In genomic region chr5:135527986-135528385, GRCm38 (mm10) we compare ENCODE assay signal across 33 mouse cellular contexts. TPM values are rescaled to one million over a fixed set of nuclear protein-coding genes. Genes with fewer than 3 reads are reported as not detected.
A peak's percentile ranks its signal among the peaks of the same experiment; 100 is the strongest.
DNase-seq lines count a peak whose midpoint lies in the region; ATAC-seq lines count a peak whose summit lies in the region.
"Had no signal": no experiment of that assay in that cellular context is flagged by ENCODE, and none has a peak within 500 bp of the region (broad histone marks: within the 10 kb centered on the region; RNA-seq: fewer than 3 reads in every experiment).

No protein-coding gene starts in this region.

- H3K27me3 ChIP-seq in heart, embryonic 16.5 days (ENCODE audit: control insufficient read depth, insufficient read depth, low read length): no peaks in the 10 kb centered on the region
- H3K27me3 ChIP-seq: CH12.LX; hindbrain, embryonic 13.5 days; limb, embryonic 12.5 days; neural tube, embryonic 15.5 days; Patski had no signal

- 57% methylated on average over 7 of the region's 7 CpGs for WGBS in heart, embryonic 16.5 days

- peak; percentile 18 for DNase-seq in embryo, embryonic 10.5 days (ENCODE audit: low spot score)
- DNase-seq in embryo, embryonic 11 days: no peak
- DNase-seq in heart, postnatal 25 days (ENCODE audit: low spot score): no peak
- peak; percentile 38 for DNase-seq in kidney, postnatal 10 days
- DNase-seq in kidney, adult 11 months: no peak
- no peak for DNase-seq in cerebellum, adult 9-10 months
- DNase-seq: B cell, adult 2 months; cerebellum, adult 18-20 months; cerebellum, postnatal 25 days; forebrain, postnatal 0 days; gastrocnemius, postnatal 36 days; heart, postnatal 14 days; layer of hippocampus, postnatal 36 days; liver, postnatal 0 days; right cerebral cortex, adult 18-20 months; right cerebral cortex, postnatal 4 days; thymus, postnatal 14 days had no signal

- intact Hi-C loops in heart, postnatal 25 days (cut with DNase I): no loop called here

- H3K4me1 ChIP-seq in heart, embryonic 16.5 days (ENCODE audit: control insufficient read depth, insufficient read depth, low read length): peaks cover 42% of the 10 kb centered on the region

- H3K9me3 ChIP-seq in heart, embryonic 16.5 days (replicated peaks; ENCODE audit: control insufficient read depth, low read length): 0 out of 2 replicates have a peak, but pooled peaks cover 3% of the 10 kb centered on the region
- H3K9me3 ChIP-seq: G1E; hindbrain, embryonic 13.5 days; midbrain, embryonic 10.5 days; neural tube, embryonic 15.5 days had no signal

- H3K4me3 ChIP-seq in heart, embryonic 16.5 days (ENCODE audit: low read length): no peak overlapping the region
- H3K4me3 ChIP-seq: hindbrain, embryonic 13.5 days; limb, embryonic 12.5 days; midbrain, embryonic 10.5 days; neural tube, embryonic 15.5 days had no signal

- no peak overlapping the region for H3K4me2 ChIP-seq in heart, embryonic 16.5 days (ENCODE audit: low read depth, low read length)
- H3K4me2 ChIP-seq: hindbrain, embryonic 13.5 days; limb, embryonic 12.5 days; liver, embryonic 11.5 days; neural tube, embryonic 15.5 days had no signal

- no peak overlapping the region for H3K9ac ChIP-seq in heart, embryonic 16.5 days (ENCODE audit: low read length)
- H3K9ac ChIP-seq: forebrain, postnatal 0 days; hindbrain, embryonic 13.5 days; limb, embryonic 12.5 days; liver, postnatal 0 days; neural tube, embryonic 15.5 days had no signal

- no peak for ATAC-seq in heart, embryonic 16.5 days (replicated peaks; ENCODE audit: extremely low read depth, insufficient read depth, low FRiP score)
- ATAC-seq: forebrain, postnatal 0 days; liver, postnatal 0 days; lung, postnatal 0 days; Patski had no signal

- peak overlapping the region; percentile 48; the same call in 1 of the 2 replicates for H3K27ac ChIP-seq in heart, embryonic 16.5 days (ENCODE audit: low read length)
- H3K27ac ChIP-seq: hindbrain, embryonic 13.5 days; limb, embryonic 12.5 days; macrophage; midbrain, embryonic 10.5 days; neural tube, embryonic 15.5 days had no signal

- H3K36me3 ChIP-seq in heart, embryonic 16.5 days (ENCODE audit: control insufficient read depth, insufficient read depth): no peaks in the 10 kb centered on the region
- H3K36me3 ChIP-seq: G1E; hindbrain, embryonic 13.5 days; midbrain, embryonic 10.5 days; neural tube, embryonic 15.5 days had no signal

RNA-seq across cellular contexts. Expression of gene Hip1, which starts 16.9 kb away (rescaled TPM):
- 20.3 and 23.5 TPM in 2 replicates for polyA plus RNA-seq in heart, embryonic 16.5 days (2015; fragmentation: Nextera tagmentation; extraction: Ambion mirVana)
- total RNA-seq in heart, postnatal 25 days (2021): 10 to 100 TPM; 30.0 to 36.0 TPM
- polyA plus RNA-seq: G1E had no signal

RNA-seq across cellular contexts. Expression of gene Ccl26, which starts 35.4 kb away (rescaled TPM):
- not detected in 2 replicates for polyA plus RNA-seq in heart, embryonic 16.5 days (2015; fragmentation: Nextera tagmentation; extraction: Ambion mirVana)
- total RNA-seq in heart, postnatal 25 days (2021): not detected
- total RNA-seq: CH12.LX; forebrain, postnatal 0 days; G1E; gastrocnemius, postnatal 36 days; heart, postnatal 14 days; layer of hippocampus, adult 8-10 months; layer of hippocampus, postnatal 36 days; left cerebral cortex, postnatal 10 days had no signal
- polyA plus RNA-seq: embryonic facial prominence, embryonic 11.5 days; forebrain, embryonic 11.5 days; forebrain, postnatal 0 days; G1E; hindbrain, embryonic 13.5 days; limb, embryonic 12.5 days; liver, embryonic 11.5 days; liver, postnatal 0 days; lung, postnatal 0 days; macrophage; midbrain, embryonic 10.5 days; neural tube, embryonic 15.5 days; Patski; stomach, embryonic 14.5 days had no signal

RNA-seq across cellular contexts. Expression of gene Ccl24, which starts 44.9 kb away (rescaled TPM):
- 4.4 and 7.3 TPM in 2 replicates for polyA plus RNA-seq in heart, embryonic 16.5 days (2015; fragmentation: Nextera tagmentation; extraction: Ambion mirVana)
- 1 to 10 TPM; 2.1 to 2.2 TPM for total RNA-seq in heart, postnatal 25 days (2021)
- total RNA-seq: CH12.LX; G1E; layer of hippocampus, postnatal 36 days had no signal
- polyA plus RNA-seq: G1E, Patski had no signal

Comparison
In these comparisons a context has a peak if more than half of its experiments do, and no peak if none do; other contexts are left out.
1. DNase-seq: peak in embryo, embryonic 10.5 days (single experiment) and kidney, postnatal 10 days (single experiment); none in embryo, embryonic 11 days (single experiment), heart, postnatal 25 days (single experiment), kidney, adult 11 months (single experiment) and cerebellum, adult 9-10 months (single experiment).